In genomic region chr6:37347606-37348005, GRCm38 (mm10) we compare ENCODE assay signal across 16 mouse cellular contexts.
"Had no signal": no experiment of that assay in that cellular context is flagged by ENCODE, and none has a peak within 500 bp of the region (broad histone marks: within the 10 kb centered on the region; RNA-seq: fewer than 3 reads in every experiment).

No protein-coding gene starts in this region.

- H3K4me1 ChIP-seq: limb, embryonic 13.5 days; stomach, embryonic 15.5 days had no signal

- H3K4me3 ChIP-seq: kidney, embryonic 15.5 days; limb, embryonic 10.5 days; limb, embryonic 13.5 days; stomach, embryonic 15.5 days had no signal

- H3K27ac ChIP-seq: kidney, embryonic 15.5 days; limb, embryonic 10.5 days; limb, embryonic 13.5 days; liver, embryonic 14.5 days; stomach, embryonic 15.5 days had no signal

- DNase-seq: kidney, adult 8-10 months; kidney, postnatal 10 days; kidney, postnatal 36 days; liver; lung, adult 2 months; lung, postnatal 14 days; lung, postnatal 4 days; midbrain, embryonic 14.5 days; thymus, adult 18-20 months; thymus, postnatal 36 days had no signal

- H3K9ac ChIP-seq: kidney, embryonic 15.5 days; limb, embryonic 13.5 days; liver, embryonic 14.5 days; stomach, embryonic 15.5 days had no signal

- H3K4me2 ChIP-seq: kidney, embryonic 15.5 days; limb, embryonic 13.5 days; midbrain, embryonic 11.5 days; stomach, embryonic 15.5 days had no signal

- H3K9me3 ChIP-seq: kidney, embryonic 15.5 days; limb, embryonic 10.5 days; limb, embryonic 13.5 days; stomach, embryonic 15.5 days had no signal

- H3K27me3 ChIP-seq: kidney, embryonic 15.5 days; limb, embryonic 13.5 days; stomach, embryonic 15.5 days had no signal
